Mouse (Mus musculus) megakaryocyte, embryonic 14.5 days (primary cell): Measurements from ENCODE around the gene Surf1. TPM values are rescaled to one million over a fixed set of nuclear protein-coding genes. Genes with fewer than 3 reads are reported as not detected.
"Not testable (repeated sequence)": the region's sequence is repeated elsewhere in the genome, so short reads cannot be mapped to it uniquely, and the experiment has no call there.

Experiments
- H3K27me3 ChIP-seq: replicated peaks from 2 replicates; pipeline ENCODE3; 2012; ENCODE audit warnings: inconsistent platforms
- H3K36me3 ChIP-seq: replicated peaks from 2 replicates; pipeline ENCODE3; 2012; ENCODE audit warnings: low read length, inconsistent platforms, mixed read lengths
- H3K4me1 ChIP-seq: 2 replicates; pipeline ENCODE4 v1.6.1; 2012; ENCODE audit warnings: inconsistent platforms
- H3K4me3 ChIP-seq: replicated peaks from 2 replicates; pipeline ENCODE3; 2012; ENCODE audit warnings: moderate library complexity, mild to moderate bottlenecking, inconsistent platforms
- H3K9me3 ChIP-seq: 2 replicates; pipeline ENCODE4 v1.6.1; 2012; ENCODE audit warnings: inconsistent platforms
- FLI1 ChIP-seq: IDR thresholded peaks from 2 replicates; pipeline ENCODE4 v1.6.1; 2012; ENCODE audit warnings: low read length, inconsistent platforms, mixed read lengths
- GATA1 ChIP-seq: IDR thresholded peaks from 3 replicates; pipeline ENCODE4 v1.6.1; 2012; ENCODE audit warnings: mixed read lengths, low read length, inconsistent platforms, borderline replicate concordance
- polyA plus RNA-seq: library from polyadenylated mRNA; stranded (reverse); fragments of >175 nt; gene quantifications from 2 replicates; pipeline ENCODE4 v1.2.3, GENCODE M21; 2012; ENCODE audit warnings: low replicate concordance; ENCODE audit not compliant: insufficient read depth

The Surf1 gene
- polyA plus RNA-seq, 1 experiment: 22.6 TPM

- Histone ChIP-seq H3K9me3 (no peaks in the 10 kb centered on the region), H3K4me3 (peak overlapping the region; percentile 96), H3K36me3 (peaks cover 63% of the 10 kb centered on the region), H3K27me3 (no peaks in the 10 kb centered on the region), H3K4me1 (peaks cover 68% of the 10 kb centered on the region)
- TF ChIP-seq FLI1: no peak
- TF ChIP-seq GATA1: no peak
Observed at GRCm38 (mm10) chr2:26901834-26902400, 14.4 kb downstream of the Surf1 start.

GRCm38 (mm10) chr2:26900731-26901130, 15.6 kb downstream of the Surf1 start:
- no peak for TF ChIP-seq FLI1
- no peak for TF ChIP-seq GATA1
- peaks cover 56% of the 10 kb centered on the region for H3K4me1 ChIP-seq
- H3K27me3 ChIP-seq: no peaks in the 10 kb centered on the region
- H3K4me3 ChIP-seq: peak overlapping the region; percentile 14
- H3K9me3 ChIP-seq: no peaks in the 10 kb centered on the region
- H3K36me3 ChIP-seq: peaks cover 62% of the 10 kb centered on the region

DNA sequence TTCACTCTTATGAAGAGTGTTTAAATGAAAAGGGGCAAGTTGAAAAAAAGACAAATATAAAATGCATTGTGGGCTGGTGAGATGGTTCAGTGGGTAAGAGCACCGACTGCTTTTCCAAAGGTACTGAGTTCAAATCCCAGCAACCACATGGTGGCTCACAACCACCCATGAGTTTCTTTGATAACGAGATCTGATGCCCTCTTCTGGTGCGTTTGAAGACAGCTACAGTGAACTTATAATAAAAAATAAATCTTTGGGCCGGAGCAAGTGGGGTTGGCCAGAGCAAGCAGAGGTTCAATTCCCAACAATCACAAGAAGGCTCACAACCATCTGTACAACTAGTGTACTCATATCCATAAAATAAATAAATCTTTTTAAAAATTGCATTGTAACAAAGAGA, 20.4 kb downstream of the Surf1 start:
- Histone ChIP-seq H3K4me3 (no peak overlapping the region), H3K9me3 (no peaks in the 10 kb centered on the region), H3K36me3 (peaks cover 92% of the 10 kb centered on the region), H3K4me1 (peaks cover 20% of the 10 kb centered on the region), H3K27me3 (no peaks in the 10 kb centered on the region)
- TF ChIP-seq GATA1 (no peak), FLI1 (no peak)

DNA sequence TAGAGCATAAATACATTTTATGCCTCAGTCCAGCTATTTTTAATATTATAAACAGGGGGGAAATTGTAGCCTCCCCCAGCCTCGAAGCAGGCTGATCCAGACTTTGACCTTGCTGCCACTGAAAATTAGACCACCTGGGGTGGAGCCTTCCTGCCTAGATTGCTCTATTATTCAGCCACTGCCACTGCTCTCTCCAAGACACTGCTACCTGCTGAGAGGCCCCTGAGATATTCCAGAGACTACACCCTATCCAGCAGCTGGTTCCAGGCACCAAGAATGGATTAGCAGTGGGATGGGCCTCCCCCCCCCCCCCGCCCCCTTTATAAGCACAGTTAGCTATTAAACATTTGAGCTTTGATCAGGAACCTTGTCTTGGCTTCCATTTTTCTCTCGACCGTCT, 30.2 kb downstream of the Surf1 start:
- H3K36me3 ChIP-seq: peaks cover 35% of the 10 kb centered on the region
- not testable (repeated sequence) for H3K4me3 ChIP-seq, H3K9me3 ChIP-seq, H3K27me3 ChIP-seq, H3K4me1 ChIP-seq

DNA sequence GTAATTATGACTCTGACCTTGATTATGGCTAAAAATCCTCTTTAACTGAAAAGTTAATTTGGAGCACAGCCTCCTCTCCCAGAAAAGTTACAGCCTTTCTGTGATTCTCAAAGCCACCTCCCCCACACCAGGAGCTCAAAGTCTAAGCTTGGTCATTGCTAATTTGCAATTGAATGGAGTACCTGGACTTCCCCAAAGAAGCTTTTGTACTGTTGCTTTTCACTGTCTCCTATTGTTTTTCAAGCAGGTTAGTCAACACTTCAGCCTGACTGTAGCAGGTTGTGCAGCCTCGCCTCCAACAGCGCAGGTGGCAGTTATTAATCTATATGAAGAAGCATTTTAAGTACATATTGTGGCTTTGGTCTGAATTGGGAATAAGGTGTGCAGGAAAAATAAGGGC, 30.8 kb downstream of the Surf1 start:
- not testable (repeated sequence) for H3K4me3 ChIP-seq, H3K9me3 ChIP-seq, H3K4me1 ChIP-seq, H3K27me3 ChIP-seq
- H3K36me3 ChIP-seq: peaks cover 28% of the 10 kb centered on the region

- Histone ChIP-seq H3K27me3 (no peaks in the 10 kb centered on the region), H3K9me3 (peaks cover 24% of the 10 kb centered on the region), H3K36me3 (no peaks in the 10 kb centered on the region), H3K4me3 (no peak overlapping the region), H3K4me1 (no peaks in the 10 kb centered on the region)
- TF ChIP-seq GATA1 (no peak), FLI1 (no peak)
Observed at GRCm38 (mm10) chr2:26878571-26878970, 37.8 kb downstream of the Surf1 start.

- Histone ChIP-seq H3K36me3 (no peaks in the 10 kb centered on the region), H3K9me3 (peaks cover 3% of the 10 kb centered on the region; the same call in 1 of the 2 replicates), H3K4me1 (peaks cover 5% of the 10 kb centered on the region), H3K27me3 (peaks cover 24% of the 10 kb centered on the region), H3K4me3 (no peak overlapping the region)
- TF ChIP-seq GATA1 (no peak), FLI1 (no peak)
Observed at GRCm38 (mm10) chr2:26870666-26871065, 45.7 kb downstream of the Surf1 start.

- Histone ChIP-seq H3K36me3 (no peaks in the 10 kb centered on the region), H3K27me3 (peaks cover 28% of the 10 kb centered on the region), H3K4me1 (peaks cover 8% of the 10 kb centered on the region), H3K4me3 (no peak within 1 kb of the TSS), H3K9me3 (peaks cover 3% of the 10 kb centered on the region; the same call in 1 of the 2 replicates)
- no peak for TF ChIP-seq FLI1
- TF ChIP-seq GATA1: no peak
Observed at GRCm38 (mm10) chr2:26864879-26865278, 51.5 kb downstream of the Surf1 start, which contains the start of gene Abo. Gene Abo (minus strand): TSS chr2:26864979.

Other genes starting within 250 kb of the Surf1 start
- gene Lcn4, start 245.2 kb downstream of the Surf1 start, polyA plus RNA-seq: not detected in 2 replicates
- gene Abo, start 51.6 kb downstream of the Surf1 start, polyA plus RNA-seq: not detected in 2 replicates
- gene Surf6, start 13.7 kb downstream of the Surf1 start, polyA plus RNA-seq: 6.2 and 13.6 TPM in 2 replicates
- 29.1 and 39.9 TPM in 2 replicates for gene Med22, start 5.9 kb downstream of the Surf1 start, polyA plus RNA-seq
- gene Rpl7a, start 5.8 kb downstream of the Surf1 start, polyA plus RNA-seq: 873 and 5,014 TPM in 2 replicates
- 3.6 and 5.9 TPM in 2 replicates for gene Surf2, start 163 bp downstream of the Surf1 start, polyA plus RNA-seq
- 144 and 194 TPM in 2 replicates for gene Surf4, start 17.4 kb upstream of the Surf1 start, polyA plus RNA-seq
- 0.03 TPM in 1 of 2 replicates, not detected in the other for gene Stkld1, start 17.5 kb upstream of the Surf1 start, polyA plus RNA-seq
- 35.7 TPM in 1 of 2 replicates, not detected in the other for gene Rexo4, start 47.9 kb upstream of the Surf1 start, polyA plus RNA-seq
- gene Adamts13, start 56.9 kb upstream of the Surf1 start, polyA plus RNA-seq: not detected in 2 replicates
- gene Cacfd1, start 93.4 kb upstream of the Surf1 start, polyA plus RNA-seq: 7.0 and 8.3 TPM in 2 replicates
- 7.2 and 15.1 TPM in 2 replicates for gene Slc2a6, start 111.5 kb upstream of the Surf1 start, polyA plus RNA-seq
- not detected in 2 replicates for gene Mymk, start 155.6 kb upstream of the Surf1 start, polyA plus RNA-seq
- gene Adamtsl2, start 162.8 kb upstream of the Surf1 start, polyA plus RNA-seq: not detected in 2 replicates
- not detected in 2 replicates for gene Fam163b, start 226.0 kb upstream of the Surf1 start, polyA plus RNA-seq
- not detected in 2 replicates for gene Dbh, start 248.7 kb upstream of the Surf1 start, polyA plus RNA-seq